Mouse (Mus musculus) midbrain, embryonic 12.5 days (tissue): ENCODE data around the gene Gucy1a1. TPM values are rescaled to one million over a fixed set of nuclear protein-coding genes. Genes with fewer than 3 reads are reported as not detected.
"Not testable (repeated sequence)": the region's sequence is repeated elsewhere in the genome, so short reads cannot be mapped to it uniquely, and the experiment has no call there.

Source experiments
- ATAC-seq: fragments of 200-750 bp; cut with Nextera tagmentation; 2 replicates; pipeline ENCODE4 v1.8.0; 2017; ENCODE audit warnings: low read depth, moderate TSS enrichment, moderate library complexity; ENCODE audit not compliant: low FRiP score
- H3K27ac ChIP-seq: fragments of 300-500 bp; sonication (generic); replicated peaks from 2 replicates; pipeline ENCODE4 v1.5.1; 2016; ENCODE audit warnings: mild to moderate bottlenecking
- H3K27me3 ChIP-seq: fragments of 300-500 bp; sonication (generic); 2 replicates; pipeline ENCODE4 v1.6.1; 2016; ENCODE audit warnings: mild to moderate bottlenecking
- H3K36me3 ChIP-seq: fragments of 300-500 bp; sonication (generic); 2 replicates; pipeline ENCODE4 v1.6.1; 2016
- H3K4me1 ChIP-seq: fragments of 300-500 bp; sonication (generic); 2 replicates; pipeline ENCODE4 v1.6.1; 2016
- H3K4me2 ChIP-seq: fragments of 300-500 bp; sonication (generic); replicated peaks from 2 replicates; pipeline ENCODE4 v1.6.1; 2016; ENCODE audit warnings: mild to moderate bottlenecking, moderate library complexity
- H3K4me3 ChIP-seq: fragments of 300-500 bp; sonication (generic); 2 replicates; pipeline ENCODE4 v1.5.1; 2016; ENCODE audit warnings: mild to moderate bottlenecking
- H3K9ac ChIP-seq: fragments of 300-500 bp; sonication (generic); replicated peaks from 2 replicates; pipeline ENCODE4 v1.6.1; 2016; ENCODE audit warnings: mild to moderate bottlenecking, moderate library complexity
- H3K9me3 ChIP-seq: fragments of 300-500 bp; sonication (generic); 2 replicates; pipeline ENCODE4 v1.6.1; 2016; ENCODE audit warnings: mild to moderate bottlenecking
- WGBS: fragments of 180-500 bp; shearing (Covaris S2); methylation state at CpG from one replicate; pipeline ENCODE4 v1.1.7; 2016; 5-methylcytosine and 5-hydroxymethylcytosine counted together
- polyA plus RNA-seq: library from polyadenylated mRNA; unstranded; fragments of >200 nt; fragmentation: Nextera tagmentation; extraction: Ambion mirVana; gene quantifications from 2 replicates; pipeline ENCODE4 v1.2.1, GENCODE M21; 2016

Gucy1a1 gene
- 4.4 and 5.9 TPM in 2 replicates for polyA plus RNA-seq

GRCm38 (mm10) chr3:82145126-82145901 lies at the start of gene Gucy1a1:
Gene Gucy1a1, minus strand, starts transcription at chr3:82145789.
- Histone ChIP-seq H3K9ac (peak within 1 kb of the TSS; percentile 61), H3K9me3 (no peaks in the 10 kb centered on the region), H3K27ac (no peak within 1 kb of the TSS), H3K36me3 (no peaks in the 10 kb centered on the region), H3K27me3 (no peaks in the 10 kb centered on the region), H3K4me1 (0 out of 2 replicates have a peak, but pooled peaks cover 9% of the 10 kb centered on the region), H3K4me3 (peak within 1 kb of the TSS; percentile 45), H3K4me2 (peak within 1 kb of the TSS; percentile 94)
- peak; percentile 93 for ATAC-seq
- WGBS = under 1% methylated on average over 35 of the region's 36 CpGs

- no peak overlapping the region for H3K9ac ChIP-seq
- H3K4me1 ChIP-seq = no peaks in the 10 kb centered on the region
- 71% methylated on average over 1 of the region's 1 CpGs for WGBS
- no peaks in the 10 kb centered on the region for H3K36me3 ChIP-seq
- H3K27ac ChIP-seq = no peak overlapping the region
- H3K27me3 ChIP-seq = no peaks in the 10 kb centered on the region
- ATAC-seq = no peak
- H3K4me3 ChIP-seq = no peak overlapping the region
- no peak overlapping the region for H3K4me2 ChIP-seq
- H3K9me3 ChIP-seq = 0 out of 2 replicates have a peak, but pooled peaks cover 5% of the 10 kb centered on the region
Measured at GRCm38 (mm10) chr3:82191559-82192245, 46.1 kb upstream of the Gucy1a1 start.

- no peaks in the 10 kb centered on the region for H3K4me1 ChIP-seq
- 91% methylated on average over 9 of the region's 9 CpGs for WGBS
- H3K27ac ChIP-seq = no peak overlapping the region
- no peak overlapping the region for H3K4me3 ChIP-seq
- no peak overlapping the region for H3K4me2 ChIP-seq
- H3K9ac ChIP-seq = no peak overlapping the region
- no peaks in the 10 kb centered on the region for H3K36me3 ChIP-seq
- 0 out of 2 replicates have a peak, but pooled peaks cover 5% of the 10 kb centered on the region for H3K9me3 ChIP-seq
- no peaks in the 10 kb centered on the region for H3K27me3 ChIP-seq
- ATAC-seq = no peak
Measured at GRCm38 (mm10) chr3:82185626-82186025, 40.0 kb upstream of the Gucy1a1 start.

GRCm38 (mm10) chr3:82181500-82181899 lies 35.9 kb upstream of the Gucy1a1 start:
- no peaks in the 10 kb centered on the region for H3K4me1 ChIP-seq
- H3K4me3 ChIP-seq = no peak overlapping the region
- H3K9me3 ChIP-seq = no peaks in the 10 kb centered on the region
- no peak overlapping the region for H3K9ac ChIP-seq
- no peaks in the 10 kb centered on the region for H3K27me3 ChIP-seq
- ATAC-seq = no peak
- no peak overlapping the region for H3K4me2 ChIP-seq
- H3K36me3 ChIP-seq = no peaks in the 10 kb centered on the region
- H3K27ac ChIP-seq = no peak overlapping the region

- Histone ChIP-seq H3K9me3 (no peaks in the 10 kb centered on the region), H3K4me1 (no peaks in the 10 kb centered on the region), H3K4me3 (no peak overlapping the region), H3K9ac (no peak overlapping the region), H3K36me3 (no peaks in the 10 kb centered on the region), H3K4me2 (no peak overlapping the region), H3K27ac (no peak overlapping the region), H3K27me3 (no peaks in the 10 kb centered on the region)
- no peak for ATAC-seq
- WGBS = 77% methylated on average over 3 of the region's 3 CpGs
Measured at GRCm38 (mm10) chr3:82180253-82180652, 34.7 kb upstream of the Gucy1a1 start.

GRCm38 (mm10) chr3:82175501-82175900 lies 29.9 kb upstream of the Gucy1a1 start:
- no peaks in the 10 kb centered on the region for H3K4me1 ChIP-seq
- no peak overlapping the region for H3K27ac ChIP-seq
- no peak overlapping the region for H3K9ac ChIP-seq
- H3K36me3 ChIP-seq = no peaks in the 10 kb centered on the region
- H3K9me3 ChIP-seq = no peaks in the 10 kb centered on the region
- no peak overlapping the region for H3K4me3 ChIP-seq
- H3K4me2 ChIP-seq = no peak overlapping the region
- 88% methylated on average over 1 of the region's 1 CpGs for WGBS
- H3K27me3 ChIP-seq = no peaks in the 10 kb centered on the region
- no peak for ATAC-seq

- H3K4me3 ChIP-seq = no peak overlapping the region
- H3K4me1 ChIP-seq = no peaks in the 10 kb centered on the region
- H3K4me2 ChIP-seq = no peak overlapping the region
- no peaks in the 10 kb centered on the region for H3K9me3 ChIP-seq
- ATAC-seq = no peak
- no peaks in the 10 kb centered on the region for H3K27me3 ChIP-seq
- no peak overlapping the region for H3K9ac ChIP-seq
- no peak overlapping the region for H3K27ac ChIP-seq
- H3K36me3 ChIP-seq = no peaks in the 10 kb centered on the region
- 89% methylated on average over 2 of the region's 2 CpGs for WGBS
Measured at GRCm38 (mm10) chr3:82167064-82167463, 21.5 kb upstream of the Gucy1a1 start.

- no peak for ATAC-seq
- Histone ChIP-seq H3K9me3 (no peaks in the 10 kb centered on the region), H3K4me2 (no peak overlapping the region), H3K27me3 (no peaks in the 10 kb centered on the region), H3K9ac (no peak overlapping the region), H3K27ac (no peak overlapping the region), H3K36me3 (no peaks in the 10 kb centered on the region), H3K4me1 (no peaks in the 10 kb centered on the region), H3K4me3 (no peak overlapping the region)
- WGBS = 86% methylated on average over 2 of the region's 2 CpGs
Measured at GRCm38 (mm10) chr3:82165937-82166336, 20.3 kb upstream of the Gucy1a1 start.

GRCm38 (mm10) chr3:82162992-82163391 lies 17.4 kb upstream of the Gucy1a1 start:
- H3K27me3 ChIP-seq, H3K4me3 ChIP-seq, H3K4me1 ChIP-seq, H3K27ac ChIP-seq, H3K9ac ChIP-seq, H3K36me3 ChIP-seq, H3K9me3 ChIP-seq, ATAC-seq, H3K4me2 ChIP-seq: not testable (repeated sequence)
- WGBS = 92% methylated on average over 1 of the region's 1 CpGs

- no peak overlapping the region for H3K4me3 ChIP-seq
- no peaks in the 10 kb centered on the region for H3K9me3 ChIP-seq
- H3K27me3 ChIP-seq = no peaks in the 10 kb centered on the region
- no peak overlapping the region for H3K9ac ChIP-seq
- no peak overlapping the region for H3K27ac ChIP-seq
- peak overlapping the region; percentile 94 for H3K4me2 ChIP-seq
- H3K4me1 ChIP-seq = 0 out of 2 replicates have a peak, but pooled peaks cover 9% of the 10 kb centered on the region
- no peak for ATAC-seq
- no peaks in the 10 kb centered on the region for H3K36me3 ChIP-seq
Measured at GRCm38 (mm10) chr3:82145978-82146377, 389 bp upstream of the Gucy1a1 start.

GRCm38 (mm10) chr3:82144725-82145125 lies 864 bp downstream of the Gucy1a1 start:
- Histone ChIP-seq H3K4me1 (0 out of 2 replicates have a peak, but pooled peaks cover 9% of the 10 kb centered on the region), H3K9ac (peak overlapping the region; percentile 61), H3K4me3 (peak overlapping the region; percentile 45), H3K4me2 (peak overlapping the region; percentile 94), H3K27ac (no peak overlapping the region), H3K27me3 (no peaks in the 10 kb centered on the region), H3K36me3 (no peaks in the 10 kb centered on the region), H3K9me3 (no peaks in the 10 kb centered on the region)
- 4% methylated on average over 14 of the region's 14 CpGs for WGBS
- peak; percentile 59 for ATAC-seq

- Histone ChIP-seq H3K27me3 (no peaks in the 10 kb centered on the region), H3K9me3 (no peaks in the 10 kb centered on the region), H3K4me2 (no peak overlapping the region), H3K27ac (no peak overlapping the region), H3K9ac (no peak overlapping the region), H3K4me1 (0 out of 2 replicates have a peak, but pooled peaks cover 9% of the 10 kb centered on the region), H3K4me3 (no peak overlapping the region), H3K36me3 (no peaks in the 10 kb centered on the region)
- 62% methylated on average over 5 of the region's 5 CpGs for WGBS
- ATAC-seq = no peak
Measured at GRCm38 (mm10) chr3:82140781-82141180, 4.8 kb downstream of the Gucy1a1 start.
